Mouse (Mus musculus) mature B cell (primary cell): ENCODE measurements around the gene Olfr954.

Source experiments
- in situ Hi-C: fragments of 300-500 bp; cut with MboI; formaldehyde crosslinking; loops from 2 replicates; pipeline ENCODE4 v1.14.3; 2019

The Olfr954 gene

GRCm38 (mm10) chr9:39456401-39456800 lies at the start of gene Olfr954:
Olfr954 (plus strand) TSS chr9:39456701.
- in situ Hi-C loops, result no loop called here

- in situ Hi-C loops, result no loop called here
Observed at GRCm38 (mm10) chr9:39427048-39427447, 29.5 kb upstream of the Olfr954 start, which contains the start of gene Olfr952. Olfr952 (minus strand) TSS chr9:39427148.

DNA sequence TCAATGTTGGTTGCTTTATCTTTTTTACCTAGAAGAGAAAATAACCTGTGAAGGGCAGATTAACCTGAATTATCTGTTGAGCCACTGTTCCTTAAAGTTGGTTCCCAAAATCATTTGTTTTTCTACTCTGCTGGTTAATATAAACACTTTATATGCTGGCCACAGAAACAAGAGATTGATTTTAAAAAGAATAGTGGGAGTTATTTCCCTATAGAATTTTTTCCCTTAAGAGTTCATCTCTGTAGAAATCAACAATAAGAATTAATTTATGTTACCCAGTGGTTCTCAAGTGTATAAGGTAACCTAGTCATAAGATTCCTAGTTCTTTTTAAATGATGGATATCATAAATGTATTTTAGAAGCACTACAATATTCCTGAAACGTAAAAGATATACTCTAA lies 15.3 kb downstream of the Olfr954 start, which contains the start of gene Olfr955:
Olfr955 (minus strand) TSS at position 101 of the 400 bp plus-strand sequence.
- in situ Hi-C loops, result no loop called here

- in situ Hi-C loops, result no loop called here
Observed at GRCm38 (mm10) chr9:39493895-39494294, 37.4 kb downstream of the Olfr954 start, which contains the start of gene Olfr44. Olfr44 (minus strand) TSS chr9:39493995.

DNA sequence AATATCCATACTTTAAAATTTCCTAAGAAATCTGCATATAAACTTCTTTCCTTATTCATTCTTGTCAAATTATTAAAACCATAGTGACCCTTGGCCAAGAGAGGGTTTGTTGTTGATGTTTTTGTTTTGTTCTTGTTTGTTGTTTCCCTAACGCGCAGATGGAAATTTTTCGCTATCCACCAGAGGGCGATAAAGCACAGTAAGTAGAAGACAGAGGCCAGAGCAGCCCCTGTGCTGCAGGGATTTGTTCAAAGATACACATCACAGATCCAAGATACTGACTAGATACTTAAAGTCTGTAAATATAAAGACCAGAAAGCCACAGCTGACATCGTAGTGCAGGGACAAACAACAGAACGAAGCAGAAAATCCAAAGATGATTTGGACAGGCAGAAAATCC lies 52.5 kb downstream of the Olfr954 start:
- in situ Hi-C loops, result no loop called here

GRCm38 (mm10) chr9:39509412-39509811 lies 52.9 kb downstream of the Olfr954 start:
- in situ Hi-C loops, result no loop called here
